Mouse (Mus musculus): ENCODE measurements around the gene Lama5. TPM values are rescaled to one million over a fixed set of nuclear protein-coding genes. Genes with fewer than 3 reads are reported as not detected.

The Lama5 gene
- total RNA-seq, 2 experiments from 2014 or later: 7.1 to 9.4 TPM

DNA sequence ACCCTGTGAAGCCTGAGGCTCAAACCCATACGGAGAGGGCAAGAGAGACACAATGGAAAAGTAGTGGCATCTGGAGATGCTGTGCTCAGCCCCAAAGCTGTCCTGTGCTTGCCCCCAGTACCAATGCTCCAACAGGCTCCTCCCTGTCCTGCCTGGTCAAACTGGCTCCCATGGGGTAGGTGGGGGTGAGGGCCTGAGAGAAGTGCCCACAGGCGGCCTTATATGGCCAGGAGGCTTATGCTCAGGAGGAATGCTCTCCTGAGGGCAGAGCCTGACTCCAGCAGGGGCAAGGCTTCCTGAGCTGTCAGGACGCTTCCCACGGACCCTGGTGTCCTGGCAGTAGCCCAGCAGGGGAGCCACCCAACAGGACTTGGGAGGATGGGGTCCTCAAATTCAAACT, 4.8 kb upstream of the Lama5 start:
- peak in 1 of 2 experiments; percentile 35 for DNase-seq (ENCODE audit: extremely low spot score in 1 of 2, low spot score in 2 of 2)
- intact Hi-C loops (cut with DNase I): no loop called here

DNA sequence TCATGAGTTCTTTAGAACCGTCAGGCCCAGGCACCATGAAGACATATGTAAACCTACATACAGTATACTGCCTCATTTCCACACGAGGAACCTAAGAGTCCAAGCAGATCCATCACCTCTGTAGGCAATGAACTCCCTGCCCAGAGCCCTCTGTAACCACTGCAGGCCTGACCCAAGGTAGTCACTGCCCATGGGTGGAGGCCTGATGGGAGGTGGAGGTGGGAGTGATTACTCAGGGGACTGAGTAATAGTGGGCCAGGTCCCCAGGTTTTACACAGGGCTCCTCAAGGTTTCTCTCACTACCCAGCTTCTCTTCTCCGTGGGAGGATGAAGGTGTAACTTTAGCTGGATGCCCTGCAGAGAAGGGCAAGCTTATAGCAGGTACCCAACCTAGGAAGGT, 3.5 kb upstream of the Lama5 start:
- intact Hi-C loops (cut with DNase I): no loop called here
- DNase-seq (ENCODE audit: extremely low spot score in 1 of 2, low spot score in 2 of 2): no peak

DNA sequence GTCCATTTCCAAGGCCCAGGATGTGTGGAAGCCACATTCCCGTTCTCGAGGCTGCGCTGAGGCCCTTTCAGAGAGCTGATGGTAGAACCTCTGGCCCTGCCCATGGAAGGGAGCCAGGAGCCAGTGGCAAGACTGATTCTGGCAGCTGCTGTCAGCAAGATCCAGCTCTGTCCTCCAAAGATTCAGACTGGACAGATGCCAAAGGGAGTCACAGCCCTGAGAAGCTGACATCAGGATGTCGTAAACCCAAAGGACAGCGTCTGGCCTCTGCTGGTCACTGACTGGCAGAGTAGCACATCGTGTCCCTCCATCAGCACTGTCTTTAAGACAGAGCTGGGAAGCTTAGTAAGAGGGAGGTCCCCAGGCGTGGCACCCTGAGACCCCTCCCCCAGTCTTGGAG, 2.9 kb upstream of the Lama5 start:
- intact Hi-C loops (cut with DNase I): no loop called here
- DNase-seq (ENCODE audit: extremely low spot score in 1 of 2, low spot score in 2 of 2): peak in 1 of 2 experiments; percentile 43

DNA sequence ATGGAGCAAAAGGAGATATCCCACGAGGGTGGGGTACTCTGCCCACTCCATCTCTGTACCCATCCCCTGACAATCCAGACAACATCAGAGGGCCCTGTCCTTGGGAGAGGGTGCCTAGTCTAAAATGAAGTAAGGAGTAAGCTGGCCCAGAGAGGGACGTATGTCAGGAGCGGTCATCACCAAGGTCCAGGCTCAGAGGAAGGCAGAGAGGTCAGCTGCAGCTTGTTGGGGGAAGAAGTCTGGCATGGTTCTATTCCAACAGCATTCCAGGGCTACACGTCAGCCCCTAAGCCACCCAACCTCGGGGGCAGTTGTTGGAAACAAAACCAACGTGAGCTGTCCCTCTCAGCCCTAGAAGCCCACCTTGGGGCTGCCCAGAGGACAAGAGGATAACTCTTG, 2.4 kb upstream of the Lama5 start:
- intact Hi-C loops (cut with DNase I): no loop called here
- no peak for DNase-seq (ENCODE audit: extremely low spot score in 1 of 2, low spot score in 2 of 2)

DNA sequence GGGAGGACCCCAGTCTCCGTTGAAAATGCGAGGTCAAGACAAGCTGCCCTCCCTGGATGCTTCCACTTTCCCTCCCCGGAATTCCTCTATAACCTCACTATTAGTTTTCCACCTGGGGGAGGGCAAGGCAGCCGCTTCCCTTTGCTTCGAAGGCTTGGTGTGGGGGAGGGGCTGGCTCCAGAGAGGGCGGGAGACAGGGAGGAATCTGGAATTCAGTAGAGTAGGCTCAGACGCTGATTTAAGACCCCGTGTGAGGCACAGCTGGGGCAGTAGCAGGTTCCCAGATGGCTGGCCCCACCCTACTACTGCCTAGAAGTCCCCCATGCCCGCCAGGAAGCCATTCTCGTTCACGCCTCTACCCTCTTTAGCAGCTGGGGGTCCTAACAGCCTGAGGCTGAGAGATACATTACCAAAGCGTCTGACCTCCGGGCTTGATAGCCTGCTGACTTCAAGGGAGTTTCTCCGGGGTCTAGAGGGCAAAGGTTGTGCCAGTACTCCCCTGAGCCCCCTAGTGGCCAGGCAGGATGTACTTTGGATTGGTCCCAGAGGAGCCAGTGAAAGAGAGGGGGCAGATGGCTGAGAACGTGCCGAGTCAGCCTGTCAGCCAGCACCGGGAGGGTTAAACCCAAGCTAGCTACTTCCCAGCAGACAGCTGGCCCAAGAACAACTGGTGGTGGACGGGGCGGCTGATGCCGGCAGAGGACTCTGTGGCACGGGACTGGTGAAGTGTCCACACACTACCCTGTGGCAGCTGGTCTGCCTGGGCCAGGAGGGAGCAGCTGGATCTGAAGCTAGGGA, 1.8 kb upstream of the Lama5 start:
- DNase-seq (ENCODE audit: extremely low spot score in 1 of 2, low spot score in 2 of 2): peak in 1 of 2 experiments; percentile 76
- intact Hi-C loops (cut with DNase I): no loop called here

DNA sequence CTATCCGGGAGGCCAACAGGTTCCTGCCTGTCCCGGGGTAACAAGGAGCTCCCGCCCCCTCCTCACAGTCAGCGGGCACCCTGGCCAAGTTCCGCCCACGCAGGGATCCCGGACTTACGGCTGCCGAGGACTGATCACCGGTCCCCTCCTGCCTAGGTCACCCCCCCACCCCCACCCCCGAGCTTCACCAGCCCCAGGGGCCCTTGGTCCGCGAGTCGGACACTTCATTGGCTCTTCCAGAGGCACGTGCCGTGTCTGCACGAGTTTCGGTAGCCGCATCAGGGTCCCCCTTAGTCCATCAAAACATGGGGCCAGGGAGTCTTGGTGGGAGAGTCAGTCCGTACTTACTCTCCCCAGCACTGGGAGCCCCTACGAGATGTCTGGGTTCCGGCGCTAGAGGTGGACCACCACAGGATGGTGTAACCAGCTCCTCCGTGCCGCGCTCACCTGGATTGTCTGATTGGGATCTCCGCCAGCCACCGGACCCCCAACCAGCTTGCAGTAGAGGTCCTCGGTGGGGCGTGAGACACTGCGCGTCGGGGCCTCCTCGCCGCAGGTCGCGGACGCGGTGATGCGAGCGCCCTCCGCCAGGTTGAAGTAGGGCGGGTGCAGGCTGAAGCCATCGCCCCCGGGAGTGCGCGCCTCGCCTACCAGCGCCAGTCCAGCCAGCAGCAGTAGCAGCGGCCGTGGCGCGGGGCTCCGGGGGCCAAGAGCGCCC, 456 bp downstream of the Lama5 start:
- DNase-seq (ENCODE audit: extremely low spot score in 1 of 2, low spot score in 2 of 2): peak in 1 of 2 experiments; percentile 67
- intact Hi-C loops (cut with DNase I): no loop called here

DNA sequence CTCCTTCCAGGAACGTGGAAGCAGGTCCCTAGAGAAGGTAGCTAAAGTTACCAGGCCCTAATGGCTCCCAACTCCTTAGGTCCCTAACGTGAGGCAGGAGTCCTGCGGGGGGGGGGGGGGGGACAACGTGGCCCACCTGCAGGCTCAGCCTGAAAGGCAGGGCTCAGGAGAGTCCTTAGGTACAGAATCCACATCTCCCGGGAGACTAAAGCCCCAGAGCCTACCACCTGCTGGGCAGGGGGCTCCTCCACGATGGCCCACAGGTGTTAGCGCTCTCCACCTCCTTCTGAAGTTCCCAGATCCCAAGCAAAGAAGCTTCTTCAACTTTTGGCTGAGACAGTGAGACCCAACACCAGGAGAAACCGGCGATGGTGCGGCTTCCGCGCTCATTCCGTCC, 1.0 kb downstream of the Lama5 start:
- intact Hi-C loops (cut with DNase I): no loop called here
- no peak for DNase-seq (ENCODE audit: extremely low spot score in 1 of 2, low spot score in 2 of 2)

DNA sequence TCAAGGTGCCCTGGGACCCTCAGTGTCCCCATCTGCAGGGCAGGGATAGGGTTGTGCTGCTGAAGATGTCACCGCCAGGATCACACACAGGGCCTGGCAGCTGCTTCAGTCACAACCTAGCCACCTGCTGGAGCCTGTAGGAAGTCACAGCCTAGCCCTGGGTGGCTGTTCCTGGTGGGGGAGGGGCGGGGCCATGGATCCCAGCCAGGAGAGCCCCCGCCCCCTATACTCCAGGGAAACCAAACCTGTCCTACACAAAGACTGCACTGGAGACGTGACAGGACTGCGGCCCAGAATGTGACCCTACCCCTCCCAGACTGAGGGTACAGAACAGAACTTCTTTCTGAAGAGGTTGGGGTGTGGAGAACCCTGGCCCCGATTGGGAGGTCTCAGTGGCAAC, 3.4 kb downstream of the Lama5 start:
- peak in 1 of 2 experiments; percentile 64 for DNase-seq (ENCODE audit: extremely low spot score in 1 of 2, low spot score in 2 of 2)
- intact Hi-C loops (cut with DNase I): no loop called here

DNA sequence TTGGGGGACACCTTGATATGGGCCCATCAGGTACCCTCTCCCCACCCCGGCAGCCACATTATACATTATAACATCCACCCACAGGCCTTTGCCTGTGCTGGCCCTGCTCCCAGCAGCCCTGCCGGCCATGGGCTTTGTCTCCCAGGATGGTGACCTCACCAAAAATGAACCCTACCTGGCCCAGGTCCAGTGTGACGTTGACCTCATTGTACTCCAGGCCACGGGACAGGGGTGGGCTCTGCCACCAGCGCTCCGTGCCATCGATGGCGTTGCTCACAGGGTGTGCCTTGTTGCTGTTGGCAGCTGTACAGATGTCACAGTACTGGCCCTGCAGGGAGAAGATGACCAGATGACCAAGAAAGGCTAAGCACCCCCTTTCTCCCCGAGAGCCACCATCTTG, 4.6 kb downstream of the Lama5 start:
- intact Hi-C loops (cut with DNase I): no loop called here
- DNase-seq (ENCODE audit: extremely low spot score in 1 of 2, low spot score in 2 of 2): no peak

DNA sequence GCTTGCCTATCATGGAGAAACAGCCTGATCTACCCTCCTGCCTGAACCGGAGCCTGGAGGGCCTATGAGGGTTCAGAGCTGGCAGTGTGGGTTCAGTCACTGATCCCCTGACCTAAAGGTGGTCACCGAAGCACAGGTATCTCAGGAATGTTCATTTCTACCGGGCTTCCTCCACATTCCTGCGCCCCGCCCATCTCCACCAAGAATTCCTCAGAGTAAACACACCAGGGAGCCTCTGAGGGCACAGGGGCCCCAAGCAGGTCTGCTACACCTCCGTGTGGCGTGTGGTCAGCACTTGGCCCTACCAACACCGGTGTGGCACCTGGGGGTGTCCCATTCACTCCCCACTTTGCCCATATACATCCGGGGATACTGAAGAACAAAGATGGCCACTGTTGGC, 5.5 kb downstream of the Lama5 start:
- intact Hi-C loops (cut with DNase I): no loop called here
- no peak for DNase-seq (ENCODE audit: extremely low spot score in 1 of 2, low spot score in 2 of 2)

DNA sequence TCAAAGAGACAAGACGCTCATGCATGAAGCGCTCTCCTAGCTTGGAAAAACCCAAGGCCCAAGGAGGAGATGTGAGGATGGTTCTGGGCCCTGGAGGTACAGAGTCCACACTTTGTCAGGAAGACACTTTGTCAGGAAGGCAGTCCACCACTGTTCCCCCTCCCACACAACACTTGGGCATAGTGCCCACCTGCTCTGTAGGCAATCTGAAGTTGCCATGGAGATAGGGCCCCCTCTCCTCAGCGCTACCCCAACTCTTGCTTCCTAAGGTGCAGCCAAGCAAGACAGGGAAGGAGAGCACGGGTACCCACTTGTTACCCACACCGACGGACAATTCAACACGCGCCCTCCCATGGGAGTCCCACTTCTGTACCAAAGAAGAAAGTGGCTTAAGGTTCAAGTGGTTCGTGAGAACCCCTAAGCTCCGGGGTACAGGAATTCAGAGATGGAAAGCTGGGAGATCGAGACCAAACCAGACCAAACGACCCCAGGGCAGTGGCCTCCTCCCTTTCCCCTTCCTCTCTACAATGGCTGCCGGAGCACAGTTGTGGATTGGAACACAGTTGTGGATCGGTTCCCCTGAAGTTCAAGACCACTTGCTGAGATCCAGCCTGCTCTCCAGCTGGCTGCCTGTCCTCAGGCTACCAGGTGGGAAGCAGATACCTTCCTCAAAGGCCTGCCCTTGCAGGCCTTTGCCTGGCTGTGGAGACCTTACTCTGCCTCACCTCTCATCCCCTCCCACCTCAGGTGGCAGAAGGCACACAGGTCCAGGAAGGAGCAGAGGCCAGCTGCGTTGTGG, 6.3 kb downstream of the Lama5 start:
- no peak for DNase-seq (ENCODE audit: extremely low spot score in 1 of 2, low spot score in 2 of 2)
- intact Hi-C loops (cut with DNase I): no loop called here

DNA sequence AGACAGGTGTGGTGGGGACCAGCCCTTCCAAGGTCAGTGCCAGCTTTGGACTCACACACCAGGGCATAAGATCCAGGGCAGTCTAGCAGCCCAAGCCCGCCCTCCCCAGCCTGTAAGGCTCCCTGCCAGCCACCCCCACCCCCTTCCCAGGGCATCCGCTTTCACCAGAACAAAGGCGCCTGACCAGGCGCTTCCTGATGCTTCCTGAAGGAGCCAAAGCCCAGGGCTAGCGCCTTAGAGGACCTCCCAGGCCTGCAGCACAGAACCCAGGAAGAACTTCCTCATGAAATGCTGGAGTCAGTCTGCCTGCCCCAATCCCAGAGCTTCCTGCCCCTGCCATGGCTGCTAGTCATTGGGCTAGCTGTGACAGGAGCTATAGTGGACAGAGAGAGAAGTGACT, 7.0 kb downstream of the Lama5 start:
- peak in 1 of 2 experiments; percentile 78 for DNase-seq (ENCODE audit: extremely low spot score in 1 of 2, low spot score in 2 of 2)
- intact Hi-C loops (cut with DNase I): no loop called here

DNA sequence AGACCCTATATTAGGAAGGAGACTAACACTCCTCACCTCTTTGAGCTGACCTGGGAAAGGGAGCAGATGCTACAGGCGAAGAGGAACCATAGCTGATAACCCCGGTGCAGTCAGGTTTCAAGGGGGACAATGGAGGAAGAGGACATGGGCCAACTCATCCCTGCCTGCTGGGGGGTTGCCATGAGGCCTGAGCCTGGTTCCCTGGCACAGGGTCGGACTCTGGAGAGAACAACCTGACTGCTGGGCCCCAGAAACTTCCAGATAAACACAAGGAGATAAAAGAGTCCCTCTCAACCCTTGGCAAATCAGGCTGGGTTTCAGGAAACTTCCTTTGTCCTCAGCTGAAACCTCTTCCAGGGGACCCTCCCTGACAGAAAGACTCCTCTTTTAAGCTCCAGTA, 7.4 kb downstream of the Lama5 start:
- no peak for DNase-seq (ENCODE audit: extremely low spot score in 1 of 2, low spot score in 2 of 2)
- intact Hi-C loops (cut with DNase I): no loop called here

DNA sequence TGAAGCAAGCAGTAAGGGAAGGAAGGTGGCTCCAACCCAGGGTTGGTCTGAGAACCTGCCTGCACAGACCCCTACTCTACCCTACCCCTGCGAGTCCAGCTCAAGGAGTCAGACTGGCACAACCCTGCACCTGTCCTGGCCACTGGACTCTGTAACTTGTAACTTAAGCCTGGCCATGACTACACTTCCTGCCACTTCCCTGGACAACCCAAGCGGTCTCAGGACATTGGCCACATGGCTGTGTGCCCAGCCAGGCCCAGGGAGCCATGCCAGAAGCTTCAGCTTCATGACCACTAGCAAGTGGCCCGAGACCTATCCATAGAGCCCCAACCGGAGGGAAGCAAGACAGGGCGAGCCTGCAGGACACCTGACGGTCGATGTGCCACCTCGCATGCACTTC, 8.1 kb downstream of the Lama5 start:
- peak; percentile 46 to 75 for DNase-seq (ENCODE audit: extremely low spot score in 1 of 2, low spot score in 2 of 2)
- intact Hi-C loops (cut with DNase I): no loop called here

DNA sequence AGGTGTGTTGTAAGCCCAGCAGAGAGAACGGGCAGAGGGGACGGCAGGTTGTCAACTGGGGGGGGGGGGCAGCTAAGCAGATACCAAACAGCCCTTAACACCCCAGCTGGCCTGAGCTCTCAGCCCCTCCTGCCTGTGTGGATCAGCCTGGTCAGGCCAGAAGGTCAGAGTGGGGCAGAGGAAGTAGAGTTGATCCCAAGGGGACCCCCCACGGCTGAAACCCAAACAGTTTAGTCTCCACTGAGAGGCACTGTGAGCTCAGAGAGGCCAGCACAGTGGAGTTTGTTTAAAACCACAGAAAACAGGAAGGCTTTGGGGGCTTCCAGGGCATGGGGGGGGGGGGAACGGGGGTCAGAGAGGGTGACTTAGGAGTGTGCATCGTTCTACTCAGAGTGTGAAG, 8.7 kb downstream of the Lama5 start:
- intact Hi-C loops (cut with DNase I): no loop called here
- DNase-seq (ENCODE audit: extremely low spot score in 1 of 2, low spot score in 2 of 2): peak in 1 of 2 experiments; percentile 74

DNA sequence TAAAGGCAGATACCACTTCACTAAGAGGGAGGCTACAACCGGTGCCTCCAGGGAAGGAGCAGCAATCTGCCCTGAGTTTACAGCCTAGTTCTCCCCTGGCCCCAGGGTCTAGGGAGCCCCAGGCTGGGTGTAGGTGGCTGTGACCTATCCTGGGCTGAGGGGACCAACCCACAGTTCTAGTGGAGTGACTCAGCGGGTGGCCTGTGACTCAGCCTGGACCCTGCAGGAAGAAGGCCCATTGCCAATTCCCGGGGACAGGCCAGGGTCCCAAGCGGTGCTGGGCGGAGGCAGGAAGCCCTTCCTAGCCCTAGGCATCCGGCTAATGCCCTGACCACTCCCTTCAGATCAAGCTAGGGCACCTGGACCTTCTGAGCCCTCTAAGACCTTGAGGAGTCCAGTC, 9.7 kb downstream of the Lama5 start:
- intact Hi-C loops (cut with DNase I): no loop called here
- peak in 1 of 2 experiments; percentile 85 for DNase-seq (ENCODE audit: extremely low spot score in 1 of 2, low spot score in 2 of 2)

DNA sequence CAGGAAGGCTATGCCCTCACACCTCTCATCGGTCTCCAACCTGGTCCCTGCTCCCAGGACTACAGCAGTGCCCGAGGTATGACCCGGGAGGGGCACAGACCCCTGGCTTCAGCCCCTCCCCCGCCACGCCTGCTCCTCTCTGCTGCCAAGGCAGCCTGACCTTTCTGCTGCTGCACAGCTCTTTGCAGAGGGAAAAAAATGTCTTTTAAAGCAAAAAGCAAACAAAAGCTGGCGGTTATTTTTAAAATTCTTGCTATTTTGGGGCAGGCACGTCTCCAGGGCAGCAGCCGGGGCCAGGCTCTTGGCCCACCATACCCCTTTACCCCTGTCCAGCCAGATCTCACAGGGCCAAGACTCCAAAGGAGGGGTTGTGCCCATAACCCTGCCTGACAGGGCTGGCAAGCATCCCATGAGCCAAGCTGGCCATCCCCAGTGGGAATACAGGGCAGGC, 10.6 kb downstream of the Lama5 start:
- intact Hi-C loops (cut with DNase I): no loop called here
- peak in 1 of 2 experiments; percentile 61 for DNase-seq (ENCODE audit: extremely low spot score in 1 of 2, low spot score in 2 of 2)

DNA sequence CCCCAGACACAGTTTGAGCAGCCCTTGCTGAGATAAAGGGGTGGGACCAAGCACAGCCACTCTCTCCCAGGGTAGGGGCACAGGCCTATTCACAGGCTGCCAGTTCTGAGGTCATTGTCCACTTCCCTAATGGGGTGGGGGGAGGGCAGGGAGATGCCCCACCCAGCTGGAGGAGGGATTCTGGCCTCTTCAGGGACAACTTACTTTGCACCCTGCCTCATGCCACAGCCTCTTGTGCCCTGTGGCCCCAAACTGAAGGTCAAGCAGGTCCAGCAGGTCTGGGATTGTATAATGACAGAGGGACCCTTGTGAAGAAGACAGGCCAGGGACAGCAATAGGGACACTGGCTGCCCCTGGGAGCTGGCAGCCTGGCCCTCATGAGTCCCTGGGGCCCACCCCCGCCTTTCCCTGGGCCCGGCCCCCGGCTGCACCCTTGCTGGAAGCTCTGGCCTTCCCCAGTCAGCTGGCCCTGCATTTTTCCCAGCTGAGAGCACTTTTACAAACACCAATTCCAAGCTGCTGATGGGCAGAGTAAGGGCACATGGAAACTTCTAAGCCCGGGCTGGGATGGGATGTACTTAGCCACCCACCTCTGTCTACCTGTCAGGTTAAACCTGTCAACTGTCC, 11.2 kb downstream of the Lama5 start:
- no peak for DNase-seq (ENCODE audit: extremely low spot score in 1 of 2, low spot score in 2 of 2)
- intact Hi-C loops (cut with DNase I): no loop called here

DNA sequence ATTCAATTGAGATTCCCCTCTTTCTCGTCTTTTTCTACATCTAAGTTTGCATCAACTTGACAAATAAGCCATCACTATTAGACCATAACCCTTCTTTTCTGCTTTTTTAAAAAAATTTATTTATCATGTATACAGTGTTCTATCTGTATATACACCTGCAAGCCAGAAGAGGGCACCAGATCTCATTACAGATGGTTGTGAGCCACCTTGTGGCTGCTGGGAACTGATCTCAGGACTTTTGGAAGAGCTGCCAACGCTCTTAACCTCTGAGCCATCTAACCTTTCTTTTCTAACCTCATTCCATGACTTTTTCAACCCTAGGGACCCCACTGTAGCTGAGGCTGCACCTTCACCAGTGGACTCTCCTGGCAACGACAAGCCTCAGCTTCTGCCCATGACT, 13.4 kb downstream of the Lama5 start:
- intact Hi-C loops (cut with DNase I): no loop called here
- DNase-seq (ENCODE audit: extremely low spot score in 1 of 2, low spot score in 2 of 2): no peak

Data from left cerebral cortex, postnatal 10 days (tissue).